Mouse (Mus musculus): Measurements from ENCODE around the gene Olfr1270. TPM values are rescaled to one million over a fixed set of nuclear protein-coding genes. Genes with fewer than 3 reads are reported as not detected.
"Not testable (repeated sequence)": the region's sequence is repeated elsewhere in the genome, so short reads cannot be mapped to it uniquely, and the experiment has no call there.

Olfr1270 gene
- polyA plus RNA-seq (2012; rRNA removed), result not detected in 2 replicates

GRCm38 (mm10) chr2:90152991-90153390 is at the start of gene Olfr1270:
TSS of gene Olfr1270 (minus strand) at chr2:90153091.
- DNase-seq (ENCODE audit: low read depth), result no peak

GRCm38 (mm10) chr2:90199606-90200005 is 46.7 kb upstream of the Olfr1270 start:
- not testable (repeated sequence) for DNase-seq (ENCODE audit: low read depth)

GRCm38 (mm10) chr2:90195285-90195684 is 42.4 kb upstream of the Olfr1270 start:
- not testable (repeated sequence) for DNase-seq (ENCODE audit: low read depth)

GRCm38 (mm10) chr2:90194750-90195149 is 41.9 kb upstream of the Olfr1270 start:
- DNase-seq (ENCODE audit: low read depth), result not testable (repeated sequence)

GRCm38 (mm10) chr2:90187082-90187481 is 34.2 kb upstream of the Olfr1270 start:
- DNase-seq (ENCODE audit: low read depth), result not testable (repeated sequence)

GRCm38 (mm10) chr2:90186082-90186481 is 33.2 kb upstream of the Olfr1270 start:
- not testable (repeated sequence) for DNase-seq (ENCODE audit: low read depth)

- DNase-seq (ENCODE audit: low read depth), result no peak
These were observed 1.0 kb upstream of the Olfr1270 start for GRCm38 (mm10) chr2:90153916-90154315.

- DNase-seq (ENCODE audit: low read depth), result no peak
These were observed 10.7 kb downstream of the Olfr1270 start, which contains the start of gene Olfr32 for GRCm38 (mm10) chr2:90142196-90142595. TSS of gene Olfr32 (minus strand) at chr2:90142296.

- no peak for DNase-seq (ENCODE audit: low read depth)
These were observed 31.6 kb downstream of the Olfr1270 start, which contains the start of gene Olfr1269 for GRCm38 (mm10) chr2:90121312-90121711. TSS of gene Olfr1269 (minus strand) at chr2:90121412.

Other genes with a start within 250 kb of the Olfr1270 start
- gene Olfr1258, start 225.8 kb downstream of the Olfr1270 start, polyA plus RNA-seq (2012; rRNA removed), result not detected in 2 replicates
- gene Olfr1259, start 204.4 kb downstream of the Olfr1270 start, polyA plus RNA-seq (2012; rRNA removed), result not detected in 2 replicates
- gene Olfr1260, start 178.8 kb downstream of the Olfr1270 start, polyA plus RNA-seq (2012; rRNA removed), result not detected in 2 replicates
- not detected in 2 replicates for gene Olfr1261, start 161.9 kb downstream of the Olfr1270 start, polyA plus RNA-seq (2012; rRNA removed)
- gene Olfr1262, start 152.9 kb downstream of the Olfr1270 start, polyA plus RNA-seq (2012; rRNA removed), result not detected in 2 replicates
- gene Olfr1263, start 141.0 kb downstream of the Olfr1270 start, polyA plus RNA-seq (2012; rRNA removed), result not detected in 2 replicates
- not detected in 2 replicates for gene Olfr1264, start 127.5 kb downstream of the Olfr1270 start, polyA plus RNA-seq (2012; rRNA removed)
- not detected in 2 replicates for gene Olfr1265, start 117.8 kb downstream of the Olfr1270 start, polyA plus RNA-seq (2012; rRNA removed)
- gene Olfr140, start 89.5 kb downstream of the Olfr1270 start, polyA plus RNA-seq (2012; rRNA removed), result not detected in 2 replicates
- not detected in 2 replicates for gene Olfr1269, start 31.7 kb downstream of the Olfr1270 start, polyA plus RNA-seq (2012; rRNA removed)
- not detected in 2 replicates for gene Olfr32, start 10.8 kb downstream of the Olfr1270 start, polyA plus RNA-seq (2012; rRNA removed)
- not detected in 2 replicates for gene Olfr1506, start 71.4 kb upstream of the Olfr1270 start, polyA plus RNA-seq (2012; rRNA removed)
- gene Olfr142, start 104.5 kb upstream of the Olfr1270 start, polyA plus RNA-seq (2012; rRNA removed), result not detected in 2 replicates
- not detected in 2 replicates for gene Olfr1271, start 117.9 kb upstream of the Olfr1270 start, polyA plus RNA-seq (2012; rRNA removed)
- gene Olfr1272, start 139.8 kb upstream of the Olfr1270 start, polyA plus RNA-seq (2012; rRNA removed), result not detected in 2 replicates
- not detected in 2 replicates for gene Gm13769, start 169.1 kb upstream of the Olfr1270 start, polyA plus RNA-seq (2012; rRNA removed)
- gene Olfr1274-ps, start 245.6 kb upstream of the Olfr1270 start, polyA plus RNA-seq (2012; rRNA removed), result not detected in 2 replicates